Mouse (Mus musculus) small intestine, adult 2 months (tissue): ENCODE measurements around the gene Ppard. TPM values are rescaled to one million over a fixed set of nuclear protein-coding genes. Genes with fewer than 3 reads are reported as not detected.

Experiments
- H3K27ac ChIP-seq: fragments of 200-500 bp; 2 replicates; pipeline ENCODE4 v1.5.1; 2012; ENCODE audit warnings: low read depth, low read length, control low read depth, inconsistent platforms; ENCODE audit not compliant: insufficient read depth
- H3K27me3 ChIP-seq: fragments of 200-500 bp; 2 replicates; pipeline ENCODE4 v1.6.1; 2012; ENCODE audit warnings: mild to moderate bottlenecking, moderate library complexity, low read length, inconsistent platforms; ENCODE audit not compliant: control insufficient read depth, insufficient read depth
- H3K36me3 ChIP-seq: fragments of 200-500 bp; 2 replicates; pipeline ENCODE4 v1.6.1; 2012; ENCODE audit warnings: mild to moderate bottlenecking, low read length, control low read depth, inconsistent platforms; ENCODE audit not compliant: control insufficient read depth, insufficient read depth
- H3K4me1 ChIP-seq: fragments of 200-500 bp; 2 replicates; pipeline ENCODE4 v1.6.1; 2012; ENCODE audit warnings: low read length, inconsistent platforms, mixed read lengths; ENCODE audit not compliant: control insufficient read depth, insufficient read depth, insufficient read length
- H3K4me3 ChIP-seq: fragments of 200-500 bp; 2 replicates; pipeline ENCODE4 v1.5.1; 2012; ENCODE audit warnings: low read depth, mild to moderate bottlenecking, control low read depth, inconsistent platforms, low read length, moderate library complexity
- CTCF ChIP-seq: fragments of 200-500 bp; IDR thresholded peaks from 2 replicates; pipeline ENCODE4 v1.5.1; 2012; ENCODE audit warnings: low read depth, mild to moderate bottlenecking, control low read depth, inconsistent platforms, low read length, moderate library complexity, mixed read lengths; ENCODE audit not compliant: insufficient replicate concordance, insufficient read length; ENCODE audit errors: extremely low read depth
- POLR2A ChIP-seq: fragments of 200-500 bp; IDR thresholded peaks from 2 replicates; pipeline ENCODE4 v1.6.1; 2012; ENCODE audit warnings: low read depth, mild to moderate bottlenecking, control low read depth, inconsistent platforms, low read length, moderate library complexity
- WGBS: fragments of 180-500 bp; shearing (Covaris S2); methylation state at CpG from one replicate; pipeline ENCODE4 v1.1.7; 2018; 5-methylcytosine and 5-hydroxymethylcytosine counted together
- polyA plus RNA-seq: library from polyadenylated mRNA; depleted of rRNA; stranded (reverse); fragments of >200 nt; gene quantifications from 2 replicates; pipeline ENCODE4 v1.2.3, GENCODE M21; 2012

The Ppard gene
- polyA plus RNA-seq, 1 experiment: 203 TPM

- H3K4me1 ChIP-seq: peaks cover 31% of the 10 kb centered on the region
- no peak overlapping the region for H3K4me3 ChIP-seq
- 83% methylated on average over 7 of the region's 7 CpGs for whole genome bisulfite sequencing
- no peaks in the 10 kb centered on the region for H3K27me3 ChIP-seq
- peaks cover 45% of the 10 kb centered on the region for H3K36me3 ChIP-seq
- TF ChIP-seq POLR2A (no peak), CTCF (no peak)
- no peak overlapping the region for H3K27ac ChIP-seq
Observed at GRCm38 (mm10) chr17:28291346-28291745, 58.8 kb downstream of the Ppard start.

GRCm38 (mm10) chr17:28293716-28294115 lies 61.2 kb downstream of the Ppard start:
- H3K4me1 ChIP-seq: peaks cover 13% of the 10 kb centered on the region
- H3K36me3 ChIP-seq: peaks cover 57% of the 10 kb centered on the region
- H3K4me3 ChIP-seq: no peak overlapping the region
- WGBS: 76% methylated on average over 4 of the region's 4 CpGs
- TF ChIP-seq CTCF (no peak), POLR2A (no peak)
- H3K27ac ChIP-seq: no peak overlapping the region
- H3K27me3 ChIP-seq: no peaks in the 10 kb centered on the region

GRCm38 (mm10) chr17:28294449-28295333 lies 62.2 kb downstream of the Ppard start:
- 77% methylated on average over 17 of the region's 17 CpGs for WGBS
- Histone ChIP-seq H3K4me1 (peaks cover 11% of the 10 kb centered on the region), H3K4me3 (no peak overlapping the region), H3K36me3 (peaks cover 67% of the 10 kb centered on the region), H3K27me3 (no peaks in the 10 kb centered on the region), H3K27ac (no peak overlapping the region)
- no peak for TF ChIP-seq POLR2A
- no peak for TF ChIP-seq CTCF

- TF ChIP-seq CTCF (no peak), POLR2A (no peak)
- WGBS: 93% methylated on average over 17 of the region's 17 CpGs
- Histone ChIP-seq H3K27me3 (no peaks in the 10 kb centered on the region), H3K4me3 (no peak overlapping the region), H3K36me3 (peaks cover 67% of the 10 kb centered on the region), H3K4me1 (no peaks in the 10 kb centered on the region), H3K27ac (no peak overlapping the region)
Observed at GRCm38 (mm10) chr17:28298888-28299287, 66.4 kb downstream of the Ppard start.

GRCm38 (mm10) chr17:28299669-28300320 lies 67.3 kb downstream of the Ppard start:
- WGBS: 78% methylated on average over 11 of the region's 11 CpGs
- TF ChIP-seq POLR2A (no peak), CTCF (no peak)
- Histone ChIP-seq H3K27ac (no peak overlapping the region), H3K4me3 (no peak overlapping the region), H3K36me3 (peaks cover 60% of the 10 kb centered on the region), H3K4me1 (no peaks in the 10 kb centered on the region), H3K27me3 (no peaks in the 10 kb centered on the region)

GRCm38 (mm10) chr17:28300323-28300722 lies 67.8 kb downstream of the Ppard start:
- H3K4me3 ChIP-seq: no peak overlapping the region
- no peak for TF ChIP-seq CTCF
- TF ChIP-seq POLR2A: no peak
- 78% methylated on average over 9 of the region's 9 CpGs for WGBS
- no peaks in the 10 kb centered on the region for H3K27me3 ChIP-seq
- H3K27ac ChIP-seq: no peak overlapping the region
- no peaks in the 10 kb centered on the region for H3K4me1 ChIP-seq
- H3K36me3 ChIP-seq: peaks cover 57% of the 10 kb centered on the region

GRCm38 (mm10) chr17:28300850-28301249 lies 68.3 kb downstream of the Ppard start:
- Histone ChIP-seq H3K27ac (no peak overlapping the region), H3K27me3 (no peaks in the 10 kb centered on the region), H3K36me3 (peaks cover 53% of the 10 kb centered on the region), H3K4me3 (no peak overlapping the region), H3K4me1 (no peaks in the 10 kb centered on the region)
- TF ChIP-seq POLR2A (no peak), CTCF (no peak)
- WGBS: 60% methylated on average over 3 of the region's 3 CpGs
